Mouse (Mus musculus) lung, adult 2 months (tissue): ENCODE data around the gene Tmprss6.

Experiments used
- CTCF ChIP-seq: fragments of 200-500 bp; IDR thresholded peaks from 2 replicates; pipeline ENCODE4 v1.5.1; 2011; ENCODE audit warnings: mild to moderate bottlenecking, low read length, control low read depth; ENCODE audit not compliant: insufficient read depth
- POLR2A ChIP-seq: fragments of 200-500 bp; IDR thresholded peaks from 2 replicates; pipeline ENCODE4 v1.6.1; 2011; ENCODE audit warnings: low read depth, mild to moderate bottlenecking, control low read depth, low read length, borderline replicate concordance; ENCODE audit errors: extremely low read depth

GRCm38 (mm10) chr15:78493401-78494010, 25.1 kb upstream of the Tmprss6 start:
- TF ChIP-seq CTCF (no peak), POLR2A (no peak)
